Comparison of ENCODE assay signal across 7 mouse cellular contexts in the genomic region with DNA sequence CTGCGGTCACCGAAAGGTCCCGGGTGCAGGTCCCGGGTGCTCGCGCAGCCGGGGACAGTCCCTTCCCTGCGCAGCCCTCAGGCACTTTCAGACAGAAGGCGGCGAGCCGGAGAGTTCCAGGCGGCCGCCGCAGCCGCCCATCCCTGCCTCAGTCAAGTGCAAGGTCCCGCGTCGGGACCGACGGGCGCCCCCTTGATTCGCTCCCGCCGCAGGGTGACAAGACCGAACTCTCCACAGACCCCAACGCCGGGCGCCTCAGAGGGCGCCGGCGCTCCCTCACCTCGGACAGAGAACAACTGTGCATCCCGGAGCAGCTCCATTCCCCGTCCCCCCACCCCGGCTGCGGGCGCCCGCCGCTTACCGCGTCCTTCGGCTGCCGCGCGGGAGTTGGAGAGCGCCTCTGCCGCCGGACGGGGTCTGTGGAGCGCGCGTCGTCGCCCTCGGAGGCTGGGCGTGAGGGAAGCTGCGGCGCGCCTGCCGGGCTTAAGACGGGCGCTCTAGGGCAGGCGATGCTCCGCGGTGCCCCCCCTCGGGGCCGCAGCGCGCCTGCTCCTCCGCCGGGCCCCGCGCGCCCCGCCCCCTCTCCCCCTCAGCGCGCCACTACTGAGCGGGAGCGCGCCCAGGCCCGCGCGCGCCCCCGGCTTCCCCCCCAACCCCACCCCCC. TPM values are rescaled to one million over a fixed set of nuclear protein-coding genes. Genes with fewer than 3 reads are reported as not detected.
A peak's percentile ranks its signal among the peaks of the same experiment; 100 is the strongest.
DNase-seq lines count a peak whose midpoint lies in the region; ATAC-seq and TF ChIP-seq lines count a peak whose summit lies in the region.

Gene Ugt8a, minus strand, starts transcription at position 528 of the 664 bp plus-strand sequence.

- peak; percentile 85 for ATAC-seq in lung, embryonic 15.5 days (ENCODE audit: borderline replicate concordance, extremely low read depth, low FRiP score, low TSS enrichment)
- peak; percentile 93 for ATAC-seq in forebrain, postnatal 0 days

- peak within 1 kb of the TSS; percentile 92 for H3K4me2 ChIP-seq in lung, embryonic 15.5 days
- peak within 1 kb of the TSS; percentile 94 for H3K4me2 ChIP-seq in forebrain, postnatal 0 days (ENCODE audit: low read depth)

- H3K36me3 ChIP-seq in lung, embryonic 15.5 days: no peaks in the 10 kb centered on the region
- no peaks in the 10 kb centered on the region for H3K36me3 ChIP-seq in forebrain, postnatal 0 days (ENCODE audit: insufficient read depth)

- peaks cover 16% of the 10 kb centered on the region for H3K4me1 ChIP-seq in lung, embryonic 15.5 days
- no peaks in the 10 kb centered on the region for H3K4me1 ChIP-seq in lung, adult 2 months (ENCODE audit: control insufficient read depth, insufficient read depth, low read length)
- H3K4me1 ChIP-seq in cortical plate, adult 2 months (ENCODE audit: control insufficient read depth, insufficient read depth, low read length): no peaks in the 10 kb centered on the region
- no peaks in the 10 kb centered on the region for H3K4me1 ChIP-seq in forebrain, postnatal 0 days (ENCODE audit: insufficient read depth)

- TF ChIP-seq CTCF in lung, adult 2 months (IDR thresholded peaks at IDR 0.05; ENCODE audit: insufficient read depth, low read length): no peak
- TF ChIP-seq CTCF in cortical plate, adult 2 months (IDR thresholded peaks at IDR 0.05; ENCODE audit: extremely low read depth, insufficient read depth, low read length): no peak
- TF ChIP-seq CTCF in forebrain, postnatal 0 days (IDR thresholded peaks at IDR 0.05; ENCODE audit: low read depth): no peak
- no peak for TF ChIP-seq CTCF in layer of hippocampus, adult 2 months (conservative IDR thresholded peaks at IDR 0.05)

- H3K4me3 ChIP-seq in lung, embryonic 15.5 days: peak within 1 kb of the TSS; percentile 54
- no peak within 1 kb of the TSS for H3K4me3 ChIP-seq in lung, adult 2 months (replicated peaks; ENCODE audit: extremely low read depth, low read depth, low read length)
- H3K4me3 ChIP-seq in cortical plate, adult 2 months (ENCODE audit: insufficient read depth, low read length): peak within 1 kb of the TSS; percentile 36
- peak within 1 kb of the TSS; percentile 61 for H3K4me3 ChIP-seq in forebrain, postnatal 0 days (ENCODE audit: low read depth, low read length)
- H3K4me3 ChIP-seq in layer of hippocampus, adult 2 months: peak within 1 kb of the TSS; percentile 60

- peak within 1 kb of the TSS; percentile 24 for H3K9ac ChIP-seq in lung, embryonic 15.5 days
- H3K9ac ChIP-seq in forebrain, postnatal 0 days: peak within 1 kb of the TSS; percentile 46

- TF ChIP-seq POLR2A in lung, adult 2 months (IDR thresholded peaks at IDR 0.05; ENCODE audit: borderline replicate concordance, extremely low read depth, low read depth, low read length): no peak
- TF ChIP-seq POLR2A in cortical plate, adult 2 months (IDR thresholded peaks at IDR 0.05; ENCODE audit: extremely low read depth, insufficient read depth, low read length): no peak

- no peaks in the 10 kb centered on the region for H3K9me3 ChIP-seq in lung, embryonic 15.5 days
- no peaks in the 10 kb centered on the region for H3K9me3 ChIP-seq in forebrain, postnatal 0 days (ENCODE audit: low read length)

- no peak within 1 kb of the TSS for H3K27ac ChIP-seq in lung, embryonic 15.5 days
- peak within 1 kb of the TSS; percentile 7 for H3K27ac ChIP-seq in cortical plate, adult 2 months (ENCODE audit: insufficient read depth, low read length)
- H3K27ac ChIP-seq in forebrain, postnatal 0 days (ENCODE audit: low read depth, low read length): no peak within 1 kb of the TSS
- H3K27ac ChIP-seq in layer of hippocampus, adult 2 months: peak within 1 kb of the TSS; percentile 73

- under 1% methylated on average over 60 of the region's 85 CpGs for WGBS in lung, embryonic 15.5 days
- WGBS in lung, adult 2 months: 1% methylated on average over 73 of the region's 85 CpGs
- 3% methylated on average over 53 of the region's 85 CpGs for WGBS in forebrain, postnatal 0 days

- H3K27me3 ChIP-seq in lung, embryonic 15.5 days: peaks cover 34% of the 10 kb centered on the region
- H3K27me3 ChIP-seq in forebrain, postnatal 0 days (ENCODE audit: insufficient read depth, low read length): no peaks in the 10 kb centered on the region

- DNase-seq in lung, adult 2 months: no peak
- peak; percentile 64 for DNase-seq in forebrain, postnatal 0 days
- peak in 1 of 2 experiments; percentile 16 for DNase-seq in layer of hippocampus, adult 2 months (ENCODE audit: low spot score in 2 of 2)
- peak; percentile 60 for DNase-seq in mesoderm, embryonic 11.5 days (ENCODE audit: low read depth, low spot score)
- peak; percentile 47 for DNase-seq in thymus, postnatal 25 days

RNA-seq across cellular contexts. Expression of gene Ugt8a, which starts in this region (rescaled TPM):
- polyA plus RNA-seq in lung, embryonic 15.5 days (2015; fragmentation: Nextera tagmentation; extraction: Ambion mirVana): 3.4 and 3.6 TPM in 2 replicates
- 0.35 and 0.44 TPM in 2 replicates for polyA plus RNA-seq in lung, adult 2 months (2012; rRNA removed)
- polyA plus RNA-seq in cortical plate, adult 2 months (2012; rRNA removed): 43.3 and 54.5 TPM in 2 replicates
- 4.8 and 5.4 TPM in 2 replicates for total RNA-seq in forebrain, postnatal 0 days (2014; rRNA removed)
- 1.8 and 2.2 TPM in 2 replicates for polyA plus RNA-seq in forebrain, postnatal 0 days (2015; fragmentation: Nextera tagmentation; extraction: Ambion mirVana)
- total RNA-seq in layer of hippocampus, adult 2 months (2021): 10 to 100 TPM; 27.5 to 28.5 TPM

Comparison
In these comparisons a context has a peak if more than half of its experiments do, and no peak if none do; other contexts are left out.
1. H3K27ac ChIP-seq: peak in cortical plate, adult 2 months (single experiment) and layer of hippocampus, adult 2 months (single experiment); none in lung, embryonic 15.5 days (single experiment) and forebrain, postnatal 0 days (single experiment).